Mouse (Mus musculus) thymus, adult 2 months (tissue): ENCODE data around the gene Rab5a.

ENCODE experiments used
- CTCF ChIP-seq: fragments of 200-500 bp; IDR thresholded peaks from 2 replicates; pipeline ENCODE4 v1.5.1; 2012; ENCODE audit warnings: mild to moderate bottlenecking, control low read depth, low read length, moderate library complexity, borderline replicate concordance; ENCODE audit not compliant: control insufficient read depth, poor library complexity, insufficient read depth; ENCODE audit errors: extremely low read depth
- POLR2A ChIP-seq: fragments of 200-500 bp; IDR thresholded peaks from 2 replicates; pipeline ENCODE4 v1.6.1; 2012; ENCODE audit warnings: mild to moderate bottlenecking, low read length, control low read depth, moderate library complexity; ENCODE audit not compliant: control insufficient read depth, poor library complexity, insufficient read depth; ENCODE audit errors: extremely low read depth

- TF ChIP-seq POLR2A (no peak), CTCF (no peak)
These were observed 63.5 kb downstream of the Rab5a start for GRCm38 (mm10) chr17:53542536-53542935.
